Mouse (Mus musculus) heart, postnatal 0 days (tissue): Measurements from ENCODE around the gene Acaa1a.

Source experiments
- CTCF ChIP-seq: IDR thresholded peaks from 2 replicates; pipeline ENCODE4 v1.5.1; 2016; ENCODE audit warnings: antibody characterized with exemption, control low read depth, low read depth
- EP300 ChIP-seq: IDR thresholded peaks from 2 replicates; pipeline ENCODE4 v1.6.1; 2016; ENCODE audit warnings: antibody characterized with exemption, low read depth

GRCm38 (mm10) chr9:119340212-119340580 is 720 bp downstream of the Acaa1a start:
- no peak for TF ChIP-seq CTCF
- TF ChIP-seq EP300 = no peak
